Mouse (Mus musculus): ENCODE measurements around the gene Hsdl2.

DNA sequence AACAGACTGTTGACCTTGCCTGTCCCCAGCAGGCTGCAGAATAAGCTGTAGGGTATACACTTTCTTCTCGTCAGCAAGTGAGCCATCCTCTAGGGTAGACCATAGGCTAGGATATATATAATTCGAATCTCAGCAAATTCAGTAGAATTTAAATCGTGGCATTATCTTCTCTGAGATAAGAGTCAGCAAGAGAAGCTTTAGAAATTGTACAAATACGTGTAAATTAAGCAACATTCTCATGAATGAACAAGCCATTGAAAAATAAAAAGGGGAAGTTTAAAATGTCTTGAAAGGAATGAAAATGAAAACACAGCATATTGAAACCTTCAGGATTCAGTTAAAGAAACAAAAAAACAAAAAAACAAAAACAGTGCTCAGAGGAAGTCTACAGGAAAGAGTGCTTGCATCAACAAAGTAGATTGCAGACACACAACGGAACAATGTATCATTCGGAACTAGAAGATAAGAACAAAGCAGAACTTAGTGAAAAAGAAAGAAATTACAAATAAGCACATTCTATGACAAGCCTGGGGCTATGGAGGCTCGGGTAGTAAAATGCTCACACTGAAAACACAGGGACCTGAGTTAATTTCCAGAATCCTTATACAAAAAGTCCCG is 15.7 kb upstream of the Hsdl2 start:
- TF ChIP-seq POLR2A (IDR thresholded peaks at IDR 0.05; ENCODE audit: control insufficient read depth, extremely low read depth, insufficient read depth, low read length, poor library complexity) = no peak
- no peak for TF ChIP-seq CTCF (IDR thresholded peaks at IDR 0.05; ENCODE audit: borderline replicate concordance, control insufficient read depth, extremely low read depth, insufficient read depth, low read length, poor library complexity)

Data from thymus, adult 2 months (tissue).